Mouse (Mus musculus): ENCODE measurements around the gene Zer1.

DNA sequence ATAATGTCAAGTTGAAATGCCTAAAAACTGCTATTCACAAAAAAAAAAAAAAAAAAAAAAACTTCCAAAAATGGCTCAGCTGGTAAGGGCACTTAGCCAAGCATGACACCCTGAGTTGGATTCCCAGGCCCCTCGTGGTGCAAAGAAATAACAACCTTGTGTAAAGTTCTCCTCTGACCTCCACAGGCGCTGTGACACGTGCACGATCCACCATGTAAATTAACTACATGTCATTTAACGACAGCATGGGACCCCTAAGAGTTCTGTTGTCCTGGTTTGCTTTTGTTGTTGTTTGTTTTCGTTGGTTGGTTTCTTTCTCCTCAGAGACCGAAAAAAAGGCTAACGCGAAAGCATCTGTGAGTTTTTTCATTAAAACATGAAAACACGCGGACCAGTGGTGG, 76.3 kb downstream of the Zer1 start:
- no peak for TF ChIP-seq POLR2A (IDR thresholded peaks at IDR 0.05; ENCODE audit: low read depth, low read length)
- no peak for TF ChIP-seq CTCF (IDR thresholded peaks at IDR 0.05; ENCODE audit: extremely low read depth, insufficient read length, insufficient replicate concordance, low read depth, low read length)
